9 mouse cellular contexts compared by ENCODE assay signal in genomic region chr3:95295321-95296102, GRCm38 (mm10). TPM values are rescaled to one million over a fixed set of nuclear protein-coding genes. Genes with fewer than 3 reads are reported as not detected.
DNase-seq lines count a peak whose midpoint lies in the region; ATAC-seq and TF ChIP-seq lines count a peak whose summit lies in the region.
"Had no signal": no experiment of that assay in that cellular context is flagged by ENCODE, and none has a peak within 500 bp of the region (broad histone marks: within the 10 kb centered on the region; RNA-seq: fewer than 3 reads in every experiment).

No protein-coding gene starts in this region.

- no peaks in the 10 kb centered on the region for H3K79me2 ChIP-seq in MEL (ENCODE audit: control insufficient read depth, insufficient read depth, low read length, poor library complexity)

- no peak; a peak in 1 of 4 replicates for TF ChIP-seq POLR2A in MEL (IDR thresholded peaks at IDR 0.05; ENCODE audit: control insufficient read depth in 1 of 2, insufficient read depth in 1 of 2, low read depth in 1 of 2, low read length in 2 of 2, poor library complexity in 1 of 2)

- peaks cover 25% of the 10 kb centered on the region; the same call in 1 of the 2 replicates for H3K36me3 ChIP-seq in hindbrain, postnatal 0 days (ENCODE audit: insufficient read depth, low read length)
- peaks cover 76% of the 10 kb centered on the region for H3K36me3 ChIP-seq in hindbrain, embryonic 10.5 days
- peaks cover 13 to 25% of the 10 kb centered on the region in 2 experiments for H3K36me3 ChIP-seq in MEL (ENCODE audit: control insufficient read depth in 1 of 2, insufficient read depth in 2 of 2, low read length in 2 of 2)

- H3K4me1 ChIP-seq in hindbrain, postnatal 0 days (ENCODE audit: insufficient read depth, low read length) = no peaks in the 10 kb centered on the region
- peaks cover 6% of the 10 kb centered on the region; the same call in 1 of the 2 replicates for H3K4me1 ChIP-seq in hindbrain, embryonic 10.5 days (replicated peaks)
- H3K4me1 ChIP-seq in MEL (ENCODE audit: control insufficient read depth in 1 of 2, insufficient read depth in 2 of 2, low read length in 2 of 2) = peaks cover 6 to 17% of the 10 kb centered on the region in 2 experiments; a peak in 3 of 4 replicates

- H3K9me3 ChIP-seq in hindbrain, postnatal 0 days (ENCODE audit: low read length) = no peaks in the 10 kb centered on the region
- no peaks in the 10 kb centered on the region for H3K9me3 ChIP-seq in hindbrain, embryonic 10.5 days
- no peaks in the 10 kb centered on the region for H3K9me3 ChIP-seq in MEL (replicated peaks; ENCODE audit: insufficient read depth, low read length)
- H3K9me3 ChIP-seq: intestine, embryonic 15.5 days had no signal

- DNase-seq in hindbrain, postnatal 0 days (ENCODE audit: low spot score) = no peak
- no peak for DNase-seq in hindbrain, embryonic 10.5 days (ENCODE audit: low spot score)
- DNase-seq in 3T3-L1 (ENCODE audit: low read depth, low spot score) (peak; percentile 30), MEL (ENCODE audit: low read depth, low spot score) (no peak)
- DNase-seq in kidney, postnatal 36 days = peak; percentile 78 to 79
- DNase-seq in left cerebral cortex, postnatal 36 days (ENCODE audit: low spot score in 2 of 2) = no peak
- DNase-seq in gastrocnemius, postnatal 14 days = no peak

- no peak overlapping the region for H3K4me3 ChIP-seq in hindbrain, postnatal 0 days (ENCODE audit: low read length)
- H3K4me3 ChIP-seq in hindbrain, embryonic 10.5 days = no peak overlapping the region
- H3K4me3 ChIP-seq in MEL (ENCODE audit: control insufficient read depth in 1 of 2, insufficient read depth in 1 of 2, low read depth in 2 of 2, low read length in 2 of 2) = no peak overlapping the region
- H3K4me3 ChIP-seq: intestine, embryonic 15.5 days had no signal

- no peak overlapping the region for H3K9ac ChIP-seq in hindbrain, postnatal 0 days (replicated peaks; ENCODE audit: low read length)
- H3K9ac ChIP-seq in MEL (ENCODE audit: control insufficient read depth, low read depth, low read length, poor library complexity, severe bottlenecking) = no peak overlapping the region
- H3K9ac ChIP-seq: intestine, embryonic 15.5 days had no signal

- WGBS in hindbrain, postnatal 0 days = 82% methylated on average over 11 of the region's 11 CpGs
- 82% methylated on average over 11 of the region's 11 CpGs for WGBS in hindbrain, embryonic 10.5 days

- no peak overlapping the region for H3K27ac ChIP-seq in hindbrain, postnatal 0 days
- no peak overlapping the region; the same call in 1 of the 2 replicates for H3K27ac ChIP-seq in hindbrain, embryonic 10.5 days
- H3K27ac ChIP-seq in MEL (ENCODE audit: control insufficient read depth, low read depth, low read length) = no peak overlapping the region
- H3K27ac ChIP-seq: intestine, embryonic 15.5 days had no signal

- intact Hi-C loops in left cerebral cortex, postnatal 36 days (cut with DNase I) = no loop called here
- intact Hi-C loops in gastrocnemius, postnatal 14 days (cut with DNase I; ENCODE audit: low total_unique reads) = no loop called here

- H3K27me3 ChIP-seq in hindbrain, postnatal 0 days (ENCODE audit: insufficient read depth, low read length) = no peaks in the 10 kb centered on the region
- H3K27me3 ChIP-seq in hindbrain, embryonic 10.5 days (ENCODE audit: insufficient read depth, poor library complexity, severe bottlenecking) = no peaks in the 10 kb centered on the region
- no peaks in the 10 kb centered on the region for H3K27me3 ChIP-seq in MEL (ENCODE audit: control insufficient read depth in 1 of 2, insufficient read depth in 2 of 2, low read length in 2 of 2)
- H3K27me3 ChIP-seq: intestine, embryonic 15.5 days had no signal

- no peak overlapping the region for H3K4me2 ChIP-seq in hindbrain, postnatal 0 days (ENCODE audit: low read depth, low read length)
- H3K4me2 ChIP-seq: intestine, embryonic 15.5 days had no signal

- no peak for TF ChIP-seq EP300 in MEL (IDR thresholded peaks at IDR 0.05; ENCODE audit: low read depth in 1 of 2, low read length in 2 of 2)

- no peak for TF ChIP-seq CTCF in hindbrain, postnatal 0 days (IDR thresholded peaks at IDR 0.05; ENCODE audit: low read depth)
- TF ChIP-seq CTCF in MEL (IDR thresholded peaks at IDR 0.05 in 2 of 3, conservative IDR thresholded peaks at IDR 0.05 in 1 of 3; ENCODE audit: control insufficient read depth in 1 of 3, insufficient read depth in 1 of 3, low read depth in 2 of 3, low read length in 3 of 3, poor library complexity in 1 of 3, severe bottlenecking in 1 of 3) = no peak

- ATAC-seq in hindbrain, postnatal 0 days = peak; percentile 53
- ATAC-seq: intestine, embryonic 15.5 days had no signal

- TF ChIP-seq RAD21 in MEL (IDR thresholded peaks at IDR 0.05; ENCODE audit: low read depth, low read length) = no peak

TF ChIP-seq in MEL, 35 proteins besides CTCF, POLR2A, EP300 and RAD21:
- TF ChIP-seq POLR2AphosphoS5 (IDR thresholded peaks at IDR 0.05; ENCODE audit: borderline replicate concordance, low read depth, low read length) (no peak), ZMIZ1 (IDR thresholded peaks at IDR 0.05; ENCODE audit: low read depth, low read length) (peak; percentile 50)

RNA-seq across cellular contexts. Expression of gene Anxa9, which starts 11.5 kb away (rescaled TPM):
- total RNA-seq in hindbrain, postnatal 0 days (2014; rRNA removed) = 0.31 TPM in 1 of 2 replicates, not detected in the other
- 0.28 and 0.48 TPM in 2 replicates for polyA plus RNA-seq in hindbrain, postnatal 0 days (2015; fragmentation: Nextera tagmentation; extraction: Ambion mirVana)
- 2.0 and 2.1 TPM in 2 replicates for polyA plus RNA-seq in hindbrain, embryonic 10.5 days (2016; fragmentation: Nextera tagmentation; extraction: Ambion mirVana)
- 7.7 and 7.8 TPM in 2 replicates for total RNA-seq in MEL (2012; rRNA removed)
- polyA plus RNA-seq in MEL (2012; ENCODE audit: insufficient read depth in 1 of 2, insufficient read length in 2 of 2, low read depth in 1 of 2, low replicate concordance in 2 of 2, missing spikeins in 1 of 2) = 10 to 100 TPM in 1 of 2 experiments, not detected in 1; 33.9 TPM
- 1 to 10 TPM; 1.1 TPM for total RNA-seq in left cerebral cortex, postnatal 36 days (2021)
- under 1 TPM; 0.18 to 0.27 TPM for total RNA-seq in gastrocnemius, postnatal 14 days (2021)
- total RNA-seq: gastrocnemius, adult 8-10 months had no signal

RNA-seq across cellular contexts. Expression of gene Prune1, which starts 13.6 kb away (rescaled TPM):
- total RNA-seq in hindbrain, postnatal 0 days (2014; rRNA removed) = 72.7 and 77.4 TPM in 2 replicates
- polyA plus RNA-seq in hindbrain, postnatal 0 days (2015; fragmentation: Nextera tagmentation; extraction: Ambion mirVana) = 56.6 and 60.4 TPM in 2 replicates
- polyA plus RNA-seq in hindbrain, embryonic 10.5 days (2016; fragmentation: Nextera tagmentation; extraction: Ambion mirVana) = 28.2 and 28.6 TPM in 2 replicates
- total RNA-seq in MEL (2012; rRNA removed) = 28.5 and 32.4 TPM in 2 replicates
- 10 to 100 TPM in 1 of 2 experiments, not detected in 1; 51.8 TPM for polyA plus RNA-seq in MEL (2012; ENCODE audit: insufficient read depth in 1 of 2, insufficient read length in 2 of 2, low read depth in 1 of 2, low replicate concordance in 2 of 2, missing spikeins in 1 of 2)
- 10 to 100 TPM; 24.9 to 27.0 TPM for total RNA-seq in left cerebral cortex, postnatal 36 days (2021)
- total RNA-seq in gastrocnemius, postnatal 14 days (2021) = 10 to 100 TPM; 35.3 to 35.6 TPM

RNA-seq across cellular contexts. Expression of gene Mindy1, which starts 14.4 kb away (rescaled TPM):
- 31.1 and 31.8 TPM in 2 replicates for total RNA-seq in hindbrain, postnatal 0 days (2014; rRNA removed)
- polyA plus RNA-seq in hindbrain, postnatal 0 days (2015; fragmentation: Nextera tagmentation; extraction: Ambion mirVana) = 32.6 and 33.8 TPM in 2 replicates
- 33.9 and 44.1 TPM in 2 replicates for polyA plus RNA-seq in hindbrain, embryonic 10.5 days (2016; fragmentation: Nextera tagmentation; extraction: Ambion mirVana)
- total RNA-seq in MEL (2012; rRNA removed) = 203 and 265 TPM in 2 replicates
- 100 to 1,000 TPM in 1 of 2 experiments, not detected in 1; 234 TPM for polyA plus RNA-seq in MEL (2012; ENCODE audit: insufficient read depth in 1 of 2, insufficient read length in 2 of 2, low read depth in 1 of 2, low replicate concordance in 2 of 2, missing spikeins in 1 of 2)
- total RNA-seq in left cerebral cortex, postnatal 36 days (2021) = 10 to 100 TPM; 21.6 to 22.9 TPM
- 10 to 100 TPM; 19.6 to 22.5 TPM for total RNA-seq in gastrocnemius, postnatal 14 days (2021)

RNA-seq across cellular contexts. Expression of gene Cers2, which starts 19.1 kb away (rescaled TPM):
- 43.7 and 64.0 TPM in 2 replicates for total RNA-seq in hindbrain, postnatal 0 days (2014; rRNA removed)
- polyA plus RNA-seq in hindbrain, postnatal 0 days (2015; fragmentation: Nextera tagmentation; extraction: Ambion mirVana) = 87.4 and 90.5 TPM in 2 replicates
- 116 and 123 TPM in 2 replicates for polyA plus RNA-seq in hindbrain, embryonic 10.5 days (2016; fragmentation: Nextera tagmentation; extraction: Ambion mirVana)
- total RNA-seq in MEL (2012; rRNA removed) = 240 and 307 TPM in 2 replicates
- polyA plus RNA-seq in MEL (2012; ENCODE audit: insufficient read depth in 1 of 2, insufficient read length in 2 of 2, low read depth in 1 of 2, low replicate concordance in 2 of 2, missing spikeins in 1 of 2) = 100 to 1,000 TPM; 134 to 357 TPM
- 10 to 100 TPM; 49.2 to 53.5 TPM for total RNA-seq in left cerebral cortex, postnatal 36 days (2021)
- 10 to 100 TPM; 27.8 to 33.2 TPM for total RNA-seq in gastrocnemius, postnatal 14 days (2021)

RNA-seq across cellular contexts. Expression of gene Bnipl, which starts 44.5 kb away (rescaled TPM):
- not detected in 2 replicates for total RNA-seq in hindbrain, postnatal 0 days (2014; rRNA removed)
- polyA plus RNA-seq in hindbrain, postnatal 0 days (2015; fragmentation: Nextera tagmentation; extraction: Ambion mirVana) = 0.24 TPM in 1 of 2 replicates, not detected in the other
- polyA plus RNA-seq in hindbrain, embryonic 10.5 days (2016; fragmentation: Nextera tagmentation; extraction: Ambion mirVana) = 0.60 and 0.63 TPM in 2 replicates
- total RNA-seq in MEL (2012; rRNA removed) = 0.19 and 0.20 TPM in 2 replicates
- under 1 TPM in 1 of 2 experiments, not detected in 1; 0.43 TPM for polyA plus RNA-seq in MEL (2012; ENCODE audit: insufficient read depth in 1 of 2, insufficient read length in 2 of 2, low read depth in 1 of 2, low replicate concordance in 2 of 2, missing spikeins in 1 of 2)
- total RNA-seq in left cerebral cortex, postnatal 36 days (2021) = under 1 TPM; 0.39 to 0.86 TPM
- total RNA-seq in gastrocnemius, postnatal 14 days (2021) = not detected
- total RNA-seq: gastrocnemius, adult 8-10 months had no signal

Comparison
In these comparisons a context has a peak if more than half of its experiments do, and no peak if none do; other contexts are left out.
1. DNase-seq: peak in 3T3-L1 (single experiment) and kidney, postnatal 36 days (2 of 2); none in hindbrain, postnatal 0 days (single experiment), hindbrain, embryonic 10.5 days (single experiment), MEL (single experiment), left cerebral cortex, postnatal 36 days (0 of 2) and gastrocnemius, postnatal 14 days (single experiment).